Mouse (Mus musculus): Measurements from ENCODE around the gene Gm20518.

Gene Gm20518

DNA sequence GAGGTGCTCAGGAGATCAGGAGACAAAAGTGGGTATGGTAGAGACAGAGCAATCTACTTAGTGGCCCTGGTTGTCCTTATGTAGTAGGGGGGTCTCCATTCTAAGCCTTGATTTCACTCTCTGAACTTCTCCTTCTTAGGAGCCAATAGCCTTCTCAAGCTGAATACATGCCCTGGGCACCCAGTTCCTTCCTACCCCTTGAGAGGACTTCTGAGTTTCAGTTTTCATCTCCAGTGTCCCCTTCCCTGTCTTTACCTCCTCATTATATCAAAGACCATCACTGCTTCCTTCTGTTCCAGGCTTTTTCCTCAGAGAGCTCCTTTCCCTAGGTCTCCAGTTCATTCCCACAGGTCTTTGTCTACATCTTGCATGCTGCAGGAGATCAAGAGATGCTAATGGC lies 95.0 kb downstream of the Gm20518 start:
- ChIA-PET CTCF (interaction anchor here in 3 of 4 experiments (0.5 to 1.8 kb wide), 9 partner anchors 11 to 238 kb away, joined by 3 to 5 read pairs (median 3); no protein-coding TSS in a partner anchor), POLR2A (interaction anchor here (0.6 to 5.0 kb wide), 17 partner anchors 10 to 293 kb away, joined by 3 to 33 read pairs (median 3); partner anchors contain the start of gene Klhl22 (in 2 of the 4))

DNA sequence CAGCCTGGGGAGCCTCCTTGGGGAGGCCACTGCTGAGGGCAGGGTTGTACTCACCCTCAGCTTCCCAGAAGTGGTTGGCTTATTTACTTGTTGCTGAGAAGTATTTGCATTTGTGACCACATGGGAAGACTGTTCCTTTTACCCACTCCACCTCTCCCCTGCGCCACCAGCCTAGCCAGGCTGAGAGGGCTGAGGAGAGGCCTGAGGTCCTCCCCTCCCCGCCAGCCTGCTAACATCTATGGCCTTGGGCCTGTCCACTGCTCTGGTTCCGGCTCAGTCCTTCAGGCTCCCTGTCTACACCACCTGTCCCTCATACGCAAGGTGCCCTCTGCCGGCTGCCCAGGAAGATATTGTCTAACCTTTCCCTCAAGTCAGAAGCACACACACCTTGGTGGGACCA lies 95.8 kb downstream of the Gm20518 start:
- ChIA-PET CTCF (interaction anchor here in 3 of 4 experiments (0.5 to 1.8 kb wide), 7 partner anchors 10 to 237 kb away, joined by 3 to 5 read pairs (median 4); no protein-coding TSS in a partner anchor), POLR2A (interaction anchor here in 3 of 4 experiments (0.8 to 5.0 kb wide), 14 partner anchors 9 to 452 kb away, joined by 3 to 33 read pairs (median 4); partner anchors contain the start of gene Klhl22 (in 1 of the 3))

DNA sequence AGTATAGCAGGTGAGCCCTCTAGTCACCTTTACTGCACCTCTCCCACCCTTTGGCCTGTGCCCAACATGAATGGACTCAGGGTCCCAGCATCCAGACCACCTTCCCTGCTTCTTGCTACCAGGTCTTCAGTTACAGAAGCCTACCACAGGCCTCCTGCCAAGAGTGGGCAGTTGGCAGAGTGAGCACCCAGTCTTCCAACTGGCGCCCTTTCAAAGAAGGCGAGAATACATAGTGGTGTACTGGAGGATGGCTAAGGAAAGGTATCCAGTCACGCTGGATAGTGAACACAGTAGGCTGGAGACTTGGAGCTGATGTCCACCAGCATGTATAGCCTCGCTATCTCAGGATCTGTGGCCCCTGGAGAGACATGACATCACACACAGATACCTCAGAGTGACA lies 97.4 kb downstream of the Gm20518 start:
- ChIA-PET POLR2A (interaction anchor here in 3 of 4 experiments (0.5 to 1.2 kb wide), 3 partner anchors 14 to 31 kb away, joined by 3 to 7 read pairs (median 3); no protein-coding TSS in a partner anchor), CTCF (interaction anchor here in 1 of 4 experiments (0.7 kb wide), 1 partner anchor 19 kb away, joined by 3 read pairs; no protein-coding TSS in a partner anchor)

DNA sequence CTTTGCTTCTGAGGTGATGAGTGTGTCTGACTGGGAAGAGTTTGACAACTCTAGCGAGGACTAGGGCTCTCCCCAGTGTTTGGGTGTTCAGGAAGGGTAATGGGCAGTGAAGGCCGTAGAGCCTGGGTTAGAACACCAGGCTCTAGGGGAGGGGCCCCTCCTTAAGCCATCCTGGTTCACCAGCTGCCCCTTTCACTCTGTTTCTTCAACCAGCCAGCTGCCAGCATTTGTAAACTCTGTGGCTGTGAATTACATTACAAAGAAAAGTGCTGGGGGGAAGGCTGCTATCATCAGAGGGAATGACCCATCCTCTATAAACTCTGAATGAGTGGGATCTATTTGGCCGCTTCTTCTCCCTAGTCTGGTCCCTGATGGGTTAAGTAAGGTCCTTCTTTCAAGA lies 98.7 kb downstream of the Gm20518 start:
- POLR2A ChIA-PET = interaction anchor here in 1 of 4 experiments (1.0 to 2.0 kb wide), 3 partner anchors 10 to 33 kb away, joined by 5 read pairs; no protein-coding TSS in a partner anchor
- CTCF ChIA-PET = no interaction called here

DNA sequence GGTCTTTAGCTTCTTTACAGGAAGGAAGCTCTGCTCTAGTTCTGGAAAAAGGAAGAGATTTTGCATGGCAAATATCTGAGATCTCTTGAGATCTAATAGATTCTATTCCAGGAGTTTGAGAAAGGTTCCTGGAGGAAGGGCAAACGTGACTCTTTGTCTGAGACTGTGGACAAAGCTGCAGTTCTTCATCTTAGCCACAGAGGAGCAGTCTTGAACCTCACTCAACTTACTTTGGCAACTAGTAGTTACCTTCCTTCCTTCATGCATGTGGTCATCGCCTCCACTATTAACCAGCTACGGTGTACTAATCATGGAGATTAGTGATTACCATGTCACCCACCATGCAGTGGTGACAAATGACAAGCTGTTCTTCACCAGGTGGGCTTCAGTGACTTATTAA lies 106.1 kb downstream of the Gm20518 start:
- ChIA-PET POLR2A (interaction anchor here in 3 of 4 experiments (0.6 to 2.8 kb wide), 8 partner anchors 9 to 304 kb away, joined by 3 to 17 read pairs (median 4); partner anchors contain the start of gene Scarf2 (in 1 of the 3)), CTCF (interaction anchor here in 3 of 4 experiments (0.9 to 2.3 kb wide), 10 partner anchors 9 to 426 kb away, joined by 3 to 6 read pairs (median 4); no protein-coding TSS in a partner anchor)
